Mouse (Mus musculus): Measurements from ENCODE around the gene Itpr2.

DNA sequence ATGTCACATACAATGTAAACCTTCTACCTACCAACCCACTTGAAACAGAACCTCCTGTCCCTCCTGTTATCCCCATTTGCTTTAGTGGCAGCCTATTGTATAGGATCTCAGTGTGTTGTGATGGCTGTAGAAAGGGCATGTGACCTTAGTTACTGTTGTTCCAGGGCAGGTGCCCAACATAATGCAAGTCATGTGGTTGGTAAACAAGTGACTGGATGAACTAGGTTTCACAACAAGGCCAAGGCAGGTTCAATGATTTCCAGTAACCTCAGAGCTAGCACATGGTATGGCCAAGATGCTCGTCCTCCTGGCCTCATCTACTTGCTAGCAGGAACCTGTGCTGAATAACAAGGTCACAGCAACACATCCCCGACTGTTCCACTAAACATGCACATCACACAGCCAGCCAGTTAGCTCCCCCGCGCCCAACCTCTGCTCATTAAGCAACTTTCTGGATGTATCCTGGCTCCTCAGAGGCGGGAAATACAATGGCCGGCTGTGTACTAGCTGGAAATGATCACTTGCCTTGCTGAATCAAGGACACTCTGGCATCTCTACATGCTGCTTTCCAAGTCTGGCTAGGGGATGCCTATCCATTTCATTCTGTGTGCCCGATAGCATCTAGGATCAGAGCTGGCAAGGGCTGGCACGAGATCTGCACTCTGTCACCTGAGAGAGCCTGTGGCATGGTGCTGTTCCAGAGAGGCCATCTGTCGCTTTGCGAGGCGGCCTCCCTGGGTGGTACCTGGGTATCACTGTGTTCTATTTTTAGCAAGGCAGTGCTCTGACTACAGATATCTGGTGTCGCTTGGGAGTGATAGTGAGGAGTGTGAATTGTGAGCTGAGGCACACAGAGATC, 375.0 kb downstream of the Itpr2 start:
- TF ChIP-seq TAL1 (conservative IDR thresholded peaks at IDR 0.05; ENCODE audit: low read depth, low read length) (no peak), CTCF (IDR thresholded peaks at IDR 0.05; ENCODE audit: low read depth, low read length) (no peak), GATA1 (IDR thresholded peaks at IDR 0.05; ENCODE audit: borderline replicate concordance, low read length) (no peak)

Data from G1E (cell line).